Mouse (Mus musculus): ENCODE measurements at regions not wholly inside any gene's neighbourhood (a gene's known extent, or its start where the extent isn't known, plus 50 kb on each side); places are given as distances from the start of the nearest gene placed in this dataset.

DNA sequence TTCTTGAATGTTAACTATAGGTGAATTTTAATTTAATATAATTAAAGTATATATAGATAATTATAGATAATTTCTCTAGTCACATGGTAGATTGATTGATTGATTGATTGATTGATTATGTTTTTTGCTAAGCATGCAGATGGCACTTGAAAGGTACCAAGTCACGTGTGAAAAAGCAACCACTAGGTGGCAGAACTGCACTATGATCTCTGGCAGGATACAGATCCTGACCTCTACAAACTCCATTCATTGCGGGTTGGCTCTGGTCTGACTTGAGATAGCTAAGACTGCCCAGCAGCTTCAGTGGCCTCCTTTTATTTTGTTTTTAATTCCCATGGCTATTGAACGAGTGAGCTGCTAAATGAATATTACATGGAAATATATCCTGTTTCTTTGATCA, 229.7 kb upstream of the Grm3 start:
- peak; percentile 6 for DNase-seq (ENCODE audit: low read depth)

GRCm38 (mm10) chr5:9938746-9939145, 213.8 kb upstream of the Grm3 start:
- DNase-seq (ENCODE audit: low read depth) = no peak

- DNase-seq (ENCODE audit: low read depth) = no peak
These were observed 188.0 kb upstream of the Grm3 start for GRCm38 (mm10) chr5:9912936-9913335.

DNA sequence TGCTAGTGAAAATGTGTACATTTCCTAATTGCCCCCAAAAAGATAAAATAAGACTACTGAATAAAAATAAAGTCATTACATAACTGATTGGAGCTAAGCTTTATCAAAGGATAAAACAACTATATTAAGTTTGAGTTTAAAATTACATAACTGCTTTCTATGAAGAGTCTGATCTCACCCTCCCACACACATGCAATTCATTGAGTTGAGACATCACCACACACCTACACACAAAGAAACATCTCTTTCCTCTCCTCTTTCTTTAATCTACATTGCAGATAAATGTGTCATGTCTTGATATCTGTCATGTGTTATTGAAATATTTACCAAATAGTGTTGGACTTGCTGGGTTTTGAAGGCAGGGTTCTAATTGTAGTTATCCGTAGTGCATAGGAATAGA, 186.8 kb upstream of the Grm3 start:
- DNase-seq (ENCODE audit: low read depth) = no peak

- DNase-seq (ENCODE audit: low read depth) = no peak
These were observed 186.1 kb upstream of the Grm3 start for GRCm38 (mm10) chr5:9911089-9911473.

DNA sequence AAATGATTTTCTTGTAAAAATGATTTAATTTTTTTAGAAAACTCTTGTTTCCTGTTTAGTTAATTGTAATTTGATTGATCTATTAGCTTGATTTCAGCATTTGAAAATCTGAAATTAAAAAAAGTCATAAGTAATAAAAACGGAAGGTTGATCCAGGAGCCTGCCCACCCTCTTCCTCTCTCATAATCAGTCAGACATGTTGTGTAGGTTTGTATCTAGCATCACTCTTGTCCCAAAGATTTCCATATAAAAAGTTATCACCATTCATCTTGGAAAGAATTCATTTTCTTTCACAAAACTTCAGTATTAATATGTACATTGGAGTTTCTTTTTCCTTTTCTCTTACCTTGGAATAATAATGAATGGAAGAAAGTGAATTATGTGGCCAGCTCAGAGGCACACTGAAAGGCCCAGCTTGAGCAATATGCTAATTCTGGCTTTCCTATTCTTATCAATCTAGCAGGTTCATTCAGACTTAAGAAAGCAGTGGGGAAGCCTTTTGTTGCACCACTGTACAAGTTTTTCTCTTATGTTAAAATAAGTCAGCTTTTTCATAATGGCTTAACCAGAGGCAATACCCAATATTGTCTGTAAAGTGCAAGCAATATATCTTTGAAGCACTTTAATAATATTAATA, 185.6 kb upstream of the Grm3 start:
- no peak for DNase-seq (ENCODE audit: low read depth)

DNA sequence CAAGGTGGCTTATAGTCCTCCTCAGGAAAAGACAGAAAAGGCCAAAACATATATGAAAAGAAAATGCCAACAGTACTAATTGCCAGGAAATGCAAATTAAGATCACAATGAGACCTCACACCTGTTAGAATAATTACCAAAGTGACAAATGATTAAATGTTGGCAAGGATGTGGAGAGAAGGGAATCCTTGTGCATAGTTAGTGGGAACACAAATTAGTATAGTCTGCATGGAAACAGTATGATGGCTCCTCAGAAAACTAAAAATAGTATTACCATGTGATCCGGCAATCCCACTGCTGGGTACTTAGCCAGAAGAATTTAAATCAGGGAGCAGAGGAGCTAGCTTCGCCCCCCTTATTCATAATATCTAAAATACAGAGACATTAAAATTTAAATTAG, 170.3 kb upstream of the Grm3 start:
- no peak for DNase-seq (ENCODE audit: low read depth)

- no peak for DNase-seq (ENCODE audit: low read depth)
These were observed 153.1 kb upstream of the Grm3 start for GRCm38 (mm10) chr5:9878063-9878462.

- no peak for DNase-seq (ENCODE audit: low read depth)
These were observed 144.1 kb upstream of the Grm3 start for GRCm38 (mm10) chr5:9869091-9869490.

DNA sequence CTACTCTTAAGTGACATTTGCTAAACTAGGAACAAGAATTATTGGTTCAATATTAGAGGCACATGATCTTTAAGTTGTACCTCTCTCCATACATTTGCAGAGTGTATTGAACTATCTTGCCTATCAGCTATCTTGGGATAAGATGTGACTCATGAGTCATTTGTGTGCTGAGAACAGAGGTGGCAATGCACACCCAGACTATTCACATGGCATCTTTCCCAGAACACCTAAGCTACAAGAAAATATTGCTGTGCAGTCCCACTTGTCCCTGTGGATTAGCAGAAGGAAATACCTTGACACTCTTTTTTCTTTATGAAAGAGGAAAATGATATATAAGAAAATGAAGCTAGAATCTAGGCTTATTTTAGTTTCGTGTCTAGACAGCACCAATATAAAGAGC, 104.8 kb upstream of the Grm3 start:
- no peak for DNase-seq (ENCODE audit: low read depth)

DNA sequence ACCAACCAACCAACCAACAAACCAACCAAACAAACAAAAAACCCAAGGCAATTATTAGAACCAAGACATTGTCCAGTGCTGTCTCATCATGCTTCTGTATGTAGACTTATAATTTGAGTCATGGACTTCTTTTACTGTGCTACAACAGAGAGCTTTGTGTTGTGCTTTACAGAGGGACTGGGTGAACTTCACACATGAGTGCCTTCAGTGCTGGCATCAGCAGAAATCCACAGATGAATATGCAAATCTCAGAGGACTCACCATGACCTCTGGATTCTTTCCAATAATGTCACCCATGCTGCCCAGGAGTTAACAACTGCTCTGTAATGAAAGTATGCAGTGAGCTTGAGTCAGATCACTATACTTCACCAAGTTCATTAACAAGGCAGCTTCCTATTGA, 76.7 kb upstream of the Grm3 start:
- DNase-seq (ENCODE audit: low read depth) = no peak

DNA sequence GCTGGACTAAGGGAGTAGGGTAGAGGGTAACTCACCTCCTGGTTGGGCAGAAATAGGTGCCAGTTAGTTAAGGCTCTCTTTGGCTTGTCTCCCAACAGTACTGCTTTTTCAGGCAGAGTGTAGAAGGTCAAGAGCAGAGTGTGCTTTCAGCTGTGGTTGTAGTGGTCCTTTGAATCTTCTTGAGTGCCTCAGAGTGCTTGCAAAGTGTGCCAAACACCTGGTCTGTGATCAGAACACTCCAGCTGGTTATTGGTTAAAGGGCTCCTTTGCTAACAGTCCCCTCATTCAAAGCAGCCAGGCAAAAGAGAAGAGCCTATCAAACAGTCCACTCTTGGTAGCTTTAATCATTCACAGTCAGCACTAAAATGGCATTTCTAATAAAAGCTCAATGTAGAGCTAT, 56.1 kb upstream of the Grm3 start:
- DNase-seq (ENCODE audit: low read depth) = no peak

All from induced T-regulatory cell, adult 2 months (primary cell).